Mouse (Mus musculus) heart, adult 2 months (tissue): ENCODE measurements around the gene Bmp2k. TPM values are rescaled to one million over a fixed set of nuclear protein-coding genes. Genes with fewer than 3 reads are reported as not detected.

Experiments used
- DNase-seq, 2 experiments: peaks; one replicate each; pipeline ENCODE4 v3.0.0; 2021
- H3K27ac ChIP-seq: fragments of 200-600 bp; 2 replicates; pipeline ENCODE4 v1.8.1; 2022
- H3K27me3 ChIP-seq: fragments of 200-500 bp; 2 replicates; pipeline ENCODE4 v1.6.1; 2012; ENCODE audit warnings: mild to moderate bottlenecking, low read length, inconsistent platforms, mixed read lengths; ENCODE audit not compliant: control insufficient read depth, insufficient read depth
- H3K36me3 ChIP-seq: fragments of 200-500 bp; 2 replicates; pipeline ENCODE4 v1.6.1; 2012; ENCODE audit warnings: low read length, inconsistent platforms; ENCODE audit not compliant: control insufficient read depth, insufficient read depth
- H3K4me1 ChIP-seq: fragments of 200-500 bp; 2 replicates; pipeline ENCODE4 v1.6.1; 2011; ENCODE audit warnings: low read length; ENCODE audit not compliant: control insufficient read depth, insufficient read depth
- H3K4me3 ChIP-seq: fragments of 200-600 bp; 2 replicates; pipeline ENCODE4 v1.8.1; 2022
- H3K79me2 ChIP-seq: fragments of 200-500 bp; replicated peaks from 2 replicates; pipeline ENCODE4 v1.6.1; 2012; ENCODE audit warnings: mild to moderate bottlenecking, inconsistent platforms, low read length, moderate library complexity, mixed read lengths; ENCODE audit not compliant: control insufficient read depth, insufficient read depth
- H3K9ac ChIP-seq: fragments of 200-500 bp; 2 replicates; pipeline ENCODE4 v1.6.1; 2012; ENCODE audit warnings: low read depth, mild to moderate bottlenecking, control low read depth, inconsistent platforms, low read length, mixed read lengths
- CTCF ChIP-seq: fragments of 200-600 bp; IDR thresholded peaks from 2 replicates; pipeline ENCODE4 v1.8.1; 2022; ENCODE audit warnings: antibody characterized with exemption, mild to moderate bottlenecking, moderate library complexity
- EP300 ChIP-seq: fragments of 200-500 bp; IDR thresholded peaks from 2 replicates; pipeline ENCODE4 v1.6.1; 2011; ENCODE audit warnings: low read depth, low read length, control low read depth; ENCODE audit not compliant: insufficient read depth
- POLR2A ChIP-seq: fragments of 200-500 bp; IDR thresholded peaks from 2 replicates; pipeline ENCODE4 v1.6.1; 2011; ENCODE audit warnings: mild to moderate bottlenecking, low read depth, low read length, control low read depth; ENCODE audit not compliant: insufficient read depth
- WGBS: fragments of 180-500 bp; shearing (Covaris S2); methylation state at CpG from one replicate; pipeline ENCODE4 v1.1.7; 2018; 5-methylcytosine and 5-hydroxymethylcytosine counted together
- intact Hi-C: fragments of 180-260 bp; cut with DNase I; formaldehyde crosslinking; loops from one replicate; pipeline ENCODE4 v1.15.1; 2025
- polyA plus RNA-seq: library from polyadenylated mRNA; depleted of rRNA; stranded (reverse); fragments of >200 nt; gene quantifications from 2 replicates; pipeline ENCODE4 v1.2.3, GENCODE M21; 2012
- total RNA-seq, 2 experiments: library from RNA; stranded (reverse); gene quantifications; 2 replicates each; pipeline ENCODE4 v1.2.3; 2021

Bmp2k gene
- total and polyA plus RNA-seq, 3 experiments: 2.9 to 8.4 (median 6.7) TPM

DNA sequence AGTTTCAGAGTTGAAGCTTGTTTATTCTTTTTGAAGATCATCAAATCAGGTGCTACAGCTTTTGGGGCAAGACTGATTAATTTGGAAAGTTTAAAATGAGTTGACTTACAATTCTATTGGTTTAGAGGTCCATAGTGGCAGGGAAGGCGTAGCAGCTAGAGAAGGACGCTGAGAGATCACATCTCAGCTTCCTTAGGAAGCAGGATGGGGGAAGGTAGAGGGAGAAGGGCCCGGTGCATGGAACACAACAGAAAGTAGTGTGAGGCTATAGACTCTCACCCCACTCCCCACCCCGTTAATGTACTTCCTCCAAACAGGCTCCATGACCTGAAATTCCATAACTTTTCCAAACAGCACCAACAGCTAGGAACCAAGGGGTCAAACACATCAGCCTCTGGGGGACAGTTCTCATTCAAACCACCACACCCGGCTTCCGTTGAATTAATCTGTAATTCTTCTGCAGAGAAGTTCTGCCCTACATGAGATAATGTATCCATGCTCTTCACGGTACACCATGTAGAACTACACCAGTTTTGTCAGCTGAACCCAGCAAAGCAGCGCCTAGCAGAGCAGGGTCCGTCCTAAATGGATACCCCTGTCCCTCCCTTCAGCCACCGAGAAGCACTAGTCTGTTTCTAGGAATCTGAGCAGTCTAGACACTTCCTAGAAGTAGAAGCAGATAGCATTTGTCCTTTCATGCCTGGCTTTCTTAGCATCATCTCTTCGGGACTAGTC lies 12.3 kb downstream of the Bmp2k start:
- Histone ChIP-seq H3K36me3 (no peaks in the 10 kb centered on the region), H3K4me3 (no peak overlapping the region), H3K79me2 (peaks cover 1% of the 10 kb centered on the region), H3K9ac (no peak overlapping the region), H3K4me1 (peaks cover 3% of the 10 kb centered on the region; the same call in 1 of the 2 replicates), H3K27ac (no peak overlapping the region), H3K27me3 (no peaks in the 10 kb centered on the region)
- intact Hi-C loops: no loop called here
- WGBS: 64% methylated on average over 11 of the region's 11 CpGs
- TF ChIP-seq CTCF (no peak), EP300 (no peak), POLR2A (no peak)
- no peak for DNase-seq

GRCm38 (mm10) chr5:97015781-97016508 lies 18.5 kb downstream of the Bmp2k start:
- WGBS: 78% methylated on average over 11 of the region's 11 CpGs
- Histone ChIP-seq H3K27ac (no peak overlapping the region), H3K79me2 (peaks cover 3% of the 10 kb centered on the region), H3K36me3 (peaks cover 3% of the 10 kb centered on the region; the same call in 1 of the 2 replicates), H3K9ac (no peak overlapping the region), H3K27me3 (no peaks in the 10 kb centered on the region), H3K4me3 (no peak overlapping the region), H3K4me1 (peaks cover 9% of the 10 kb centered on the region)
- intact Hi-C loops: no loop called here
- no peak for TF ChIP-seq CTCF
- no peak for TF ChIP-seq POLR2A
- no peak for TF ChIP-seq EP300
- no peak for DNase-seq

- Histone ChIP-seq H3K4me3 (no peak overlapping the region), H3K79me2 (peaks cover 3% of the 10 kb centered on the region), H3K9ac (no peak overlapping the region), H3K36me3 (peaks cover 3% of the 10 kb centered on the region; the same call in 1 of the 2 replicates), H3K4me1 (peaks cover 9% of the 10 kb centered on the region), H3K27me3 (no peaks in the 10 kb centered on the region), H3K27ac (no peak overlapping the region)
- 43% methylated on average over 9 of the region's 9 CpGs for WGBS
- intact Hi-C loops: no loop called here
- TF ChIP-seq POLR2A: no peak
- no peak for TF ChIP-seq EP300
- TF ChIP-seq CTCF: no peak
- DNase-seq: no peak
Measured at GRCm38 (mm10) chr5:97016842-97017577, 19.5 kb downstream of the Bmp2k start.

- Histone ChIP-seq H3K27me3 (no peaks in the 10 kb centered on the region), H3K79me2 (peaks cover 5% of the 10 kb centered on the region), H3K4me1 (peaks cover 7% of the 10 kb centered on the region), H3K9ac (no peak overlapping the region), H3K27ac (no peak overlapping the region), H3K36me3 (no peaks in the 10 kb centered on the region), H3K4me3 (no peak overlapping the region)
- no peak for DNase-seq
- 49% methylated on average over 15 of the region's 15 CpGs for WGBS
- intact Hi-C loops: no loop called here
- no peak for TF ChIP-seq EP300
- no peak for TF ChIP-seq CTCF
- TF ChIP-seq POLR2A: no peak
Measured at GRCm38 (mm10) chr5:97022305-97023278, 25.1 kb downstream of the Bmp2k start.

DNA sequence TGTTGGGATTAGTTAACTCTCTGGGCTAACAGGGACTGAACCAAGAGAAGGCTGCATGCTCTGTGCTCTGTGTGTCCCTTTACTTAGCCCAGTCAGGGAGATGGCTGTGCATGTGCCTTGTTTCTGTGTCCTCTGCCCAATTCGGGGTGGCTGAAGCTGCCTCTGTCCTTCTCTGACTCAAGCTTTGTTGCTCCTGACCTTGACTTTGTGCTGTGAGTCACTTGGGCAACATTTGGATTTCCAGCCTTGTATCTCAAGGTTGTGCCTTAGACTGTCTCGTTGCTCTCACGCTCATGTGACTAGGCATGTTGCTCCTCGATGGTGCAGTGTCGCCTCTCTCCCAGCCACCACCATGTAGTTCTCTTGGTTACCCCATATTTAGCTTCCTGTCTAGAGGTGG lies 27.3 kb downstream of the Bmp2k start:
- 89% methylated on average over 5 of the region's 5 CpGs for WGBS

More for the DNA sequence above, 27.3 kb downstream of the Bmp2k start:
- no peak overlapping the region for H3K27ac ChIP-seq
- DNase-seq: no peak
- H3K36me3 ChIP-seq: peaks cover 2% of the 10 kb centered on the region; the same call in 1 of the 2 replicates
- H3K4me3 ChIP-seq: no peak overlapping the region
- intact Hi-C loops: no loop called here
- no peak overlapping the region for H3K9ac ChIP-seq
- TF ChIP-seq POLR2A (no peak), EP300 (no peak), CTCF (no peak)
- no peaks in the 10 kb centered on the region for H3K27me3 ChIP-seq
- H3K79me2 ChIP-seq: peaks cover 4% of the 10 kb centered on the region
- peaks cover 7% of the 10 kb centered on the region for H3K4me1 ChIP-seq
